Mouse (Mus musculus) cortical plate, adult 2 months (tissue): ENCODE results near the gene Mapk12. TPM values are rescaled to one million over a fixed set of nuclear protein-coding genes. Genes with fewer than 3 reads are reported as not detected.

Experiments used
- H3K27ac ChIP-seq: fragments of 200-500 bp; 2 replicates; pipeline ENCODE4 v1.5.1; 2012; ENCODE audit warnings: low read length, control low read depth, inconsistent platforms; ENCODE audit not compliant: insufficient read depth
- H3K4me1 ChIP-seq: fragments of 200-500 bp; 2 replicates; pipeline ENCODE4 v1.6.1; 2011; ENCODE audit warnings: low read length; ENCODE audit not compliant: control insufficient read depth, insufficient read depth
- H3K4me3 ChIP-seq: fragments of 200-500 bp; 2 replicates; pipeline ENCODE4 v1.5.1; 2011; ENCODE audit warnings: mild to moderate bottlenecking, low read length, control low read depth; ENCODE audit not compliant: insufficient read depth
- CTCF ChIP-seq: fragments of 200-500 bp; IDR thresholded peaks from 2 replicates; pipeline ENCODE4 v1.5.1; 2011; ENCODE audit warnings: mild to moderate bottlenecking, control low read depth, low read length; ENCODE audit not compliant: insufficient read depth; ENCODE audit errors: extremely low read depth
- POLR2A ChIP-seq: fragments of 200-500 bp; IDR thresholded peaks from 2 replicates; pipeline ENCODE4 v1.6.1; 2011; ENCODE audit warnings: mild to moderate bottlenecking, low read length, control low read depth; ENCODE audit not compliant: insufficient read depth; ENCODE audit errors: extremely low read depth
- polyA plus RNA-seq: library from polyadenylated mRNA; depleted of rRNA; stranded (reverse); fragments of >200 nt; gene quantifications from 2 replicates; pipeline ENCODE4 v1.2.3, GENCODE M21; 2012

The Mapk12 gene
- polyA plus RNA-seq, 1 experiment: 21.0 TPM

DNA sequence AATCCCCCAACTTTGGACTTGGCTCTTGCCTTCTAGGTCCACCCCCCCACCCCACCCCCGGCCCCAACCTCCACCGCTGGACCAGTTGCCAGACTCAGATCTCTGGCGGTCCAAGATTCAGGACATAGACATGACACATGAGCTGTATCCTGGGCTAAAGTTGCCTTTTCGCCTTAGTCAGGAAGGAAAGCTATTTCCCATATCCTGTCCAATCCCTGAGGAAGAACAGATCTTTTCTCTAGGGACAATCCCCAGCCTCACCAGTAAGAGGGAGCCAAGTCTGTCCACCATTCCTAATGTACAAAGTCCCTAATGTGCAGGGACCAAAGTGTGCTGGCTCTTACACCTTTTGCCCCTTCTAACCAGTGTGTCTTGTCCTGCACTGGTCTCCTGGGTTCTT lies 1.4 kb upstream of the Mapk12 start:
- no peak overlapping the region for H3K27ac ChIP-seq
- H3K4me3 ChIP-seq: no peak overlapping the region
- TF ChIP-seq POLR2A: no peak
- no peak for TF ChIP-seq CTCF
- H3K4me1 ChIP-seq: peaks cover 7% of the 10 kb centered on the region

DNA sequence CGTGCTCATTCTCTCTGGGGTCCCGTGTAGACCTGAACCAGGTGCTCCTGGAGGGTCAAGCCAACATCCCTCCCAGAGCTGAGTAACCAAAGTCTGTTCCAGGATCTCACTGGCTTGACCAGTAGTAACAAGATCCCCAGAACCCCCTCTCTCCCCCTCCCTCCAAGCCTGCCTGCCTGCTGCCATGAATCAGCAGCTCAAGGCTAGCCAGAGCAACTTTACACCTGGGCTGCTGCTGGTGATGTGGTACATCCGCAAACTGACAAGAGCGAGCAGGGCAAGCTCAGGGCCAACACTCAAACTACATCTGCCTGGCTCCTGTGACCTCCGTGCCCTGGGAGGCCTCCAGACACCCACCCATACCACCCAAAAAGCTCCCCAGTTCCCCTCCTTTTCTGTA lies 940 bp upstream of the Mapk12 start:
- Histone ChIP-seq H3K27ac (no peak overlapping the region), H3K4me1 (peaks cover 7% of the 10 kb centered on the region), H3K4me3 (no peak overlapping the region)
- no peak for TF ChIP-seq POLR2A
- TF ChIP-seq CTCF: no peak

DNA sequence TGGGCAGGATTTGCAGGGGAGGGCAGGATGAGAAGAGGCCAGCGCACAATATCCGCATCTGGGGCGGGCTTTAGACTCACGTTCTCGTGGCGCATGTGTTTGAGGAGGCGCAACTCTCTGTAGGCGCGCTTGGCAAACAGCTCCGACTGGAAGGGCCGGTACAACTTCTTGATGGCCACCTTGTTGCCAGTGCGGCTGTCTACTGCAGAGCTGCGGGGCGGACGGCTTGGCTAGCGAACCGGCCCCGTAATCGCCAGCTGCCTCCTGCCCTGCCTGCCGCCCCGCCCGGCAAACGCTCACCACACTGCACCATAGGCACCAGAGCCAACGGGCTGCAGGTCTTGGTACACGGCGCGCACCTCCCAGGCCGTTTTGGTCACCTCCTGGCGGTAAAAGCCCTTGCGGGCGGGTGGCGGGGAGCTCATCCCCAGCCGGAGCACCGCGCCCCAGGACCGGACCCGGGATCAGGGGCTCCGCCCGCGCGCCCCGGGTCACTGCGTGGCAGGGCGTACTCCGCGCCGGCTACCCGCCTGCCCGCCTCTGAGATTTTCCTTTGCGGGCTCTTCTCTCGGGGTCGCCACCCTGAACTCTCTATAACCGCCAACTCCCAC lies 350 bp downstream of the Mapk12 start:
- Histone ChIP-seq H3K4me1 (peaks cover 5% of the 10 kb centered on the region; the same call in 1 of the 2 replicates), H3K27ac (no peak overlapping the region), H3K4me3 (peak overlapping the region; percentile 15)
- TF ChIP-seq POLR2A: 0 out of 2 replicates have a peak, but pooled peaks have one; percentile 16
- TF ChIP-seq CTCF: no peak

DNA sequence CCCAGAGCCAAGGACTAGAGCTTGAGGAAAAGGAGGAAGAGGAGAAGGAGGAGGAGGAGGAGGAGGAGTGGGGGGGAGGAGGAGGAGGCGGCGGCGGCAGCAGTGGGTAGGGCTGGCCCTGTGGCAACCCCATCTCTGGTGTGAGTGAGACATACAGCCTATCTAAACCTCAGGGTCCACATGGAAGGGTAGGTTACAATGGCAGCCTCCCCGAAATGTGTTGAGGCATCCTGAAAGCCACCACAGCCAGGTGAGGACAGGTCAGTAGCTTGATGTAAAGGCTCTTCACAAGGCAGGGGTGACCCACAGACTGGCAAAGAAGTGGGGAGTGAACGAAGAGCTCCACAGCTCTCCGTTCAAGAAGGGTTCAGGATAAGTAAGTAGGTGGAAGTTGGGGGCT lies 2.0 kb downstream of the Mapk12 start:
- peaks cover 5% of the 10 kb centered on the region; the same call in 1 of the 2 replicates for H3K4me1 ChIP-seq
- no peak overlapping the region for H3K27ac ChIP-seq
- no peak overlapping the region for H3K4me3 ChIP-seq
- TF ChIP-seq CTCF (no peak), POLR2A (no peak)

DNA sequence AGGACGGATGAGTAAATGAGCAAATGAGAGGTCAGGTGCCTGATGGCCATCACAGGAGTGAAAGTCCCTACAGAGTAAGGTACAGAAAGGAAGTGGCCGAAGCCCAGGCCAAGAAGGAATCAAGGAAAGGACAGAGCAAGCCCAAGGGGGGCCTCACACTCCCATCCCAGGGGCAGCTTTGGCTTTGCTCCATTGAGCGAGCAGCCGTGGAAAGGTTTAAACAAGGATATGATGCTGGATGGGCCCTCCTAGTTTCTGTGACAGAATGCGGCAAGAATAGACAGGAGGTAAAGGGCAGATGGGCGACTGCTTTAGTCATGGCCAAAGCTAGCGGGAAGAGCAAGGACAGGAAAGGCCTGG lies 2.5 kb downstream of the Mapk12 start:
- Histone ChIP-seq H3K27ac (no peak overlapping the region), H3K4me1 (peaks cover 5% of the 10 kb centered on the region; the same call in 1 of the 2 replicates), H3K4me3 (no peak overlapping the region)
- TF ChIP-seq POLR2A (no peak), CTCF (no peak)

DNA sequence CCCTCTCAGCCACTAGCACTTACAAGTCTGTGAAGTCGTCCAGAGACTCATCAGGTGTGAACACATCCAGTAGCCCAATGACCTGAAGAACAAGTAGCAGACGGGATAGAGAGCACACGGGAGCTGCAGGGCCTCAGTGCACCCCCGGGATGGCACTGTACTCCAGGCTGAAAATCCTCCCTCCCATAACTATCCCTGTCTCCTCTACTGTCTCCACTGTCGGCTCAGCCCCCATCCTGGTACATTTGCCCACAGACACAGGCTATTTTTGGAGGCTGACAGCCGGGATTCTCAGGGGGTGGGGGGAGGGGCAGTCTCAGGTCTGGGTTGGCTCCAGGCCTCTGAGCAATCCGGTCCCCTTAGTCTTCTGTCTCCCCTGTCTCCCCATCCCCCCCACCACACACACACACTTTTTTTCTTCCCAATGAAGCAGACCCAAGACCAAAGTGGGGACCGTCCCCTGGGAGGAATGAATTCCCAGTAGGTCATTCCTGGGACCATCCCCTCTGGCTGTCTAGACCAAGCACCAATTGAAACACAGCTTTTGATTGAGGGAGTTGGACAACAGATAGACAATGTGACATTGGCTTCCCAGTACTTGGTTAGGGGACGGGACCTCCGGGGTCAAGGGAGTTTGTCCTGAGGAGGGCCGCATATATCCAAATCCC lies 3.0 kb downstream of the Mapk12 start:
- H3K4me1 ChIP-seq: peaks cover 5% of the 10 kb centered on the region; the same call in 1 of the 2 replicates
- H3K27ac ChIP-seq: no peak overlapping the region
- H3K4me3 ChIP-seq: no peak overlapping the region
- TF ChIP-seq CTCF (no peak), POLR2A (no peak)

DNA sequence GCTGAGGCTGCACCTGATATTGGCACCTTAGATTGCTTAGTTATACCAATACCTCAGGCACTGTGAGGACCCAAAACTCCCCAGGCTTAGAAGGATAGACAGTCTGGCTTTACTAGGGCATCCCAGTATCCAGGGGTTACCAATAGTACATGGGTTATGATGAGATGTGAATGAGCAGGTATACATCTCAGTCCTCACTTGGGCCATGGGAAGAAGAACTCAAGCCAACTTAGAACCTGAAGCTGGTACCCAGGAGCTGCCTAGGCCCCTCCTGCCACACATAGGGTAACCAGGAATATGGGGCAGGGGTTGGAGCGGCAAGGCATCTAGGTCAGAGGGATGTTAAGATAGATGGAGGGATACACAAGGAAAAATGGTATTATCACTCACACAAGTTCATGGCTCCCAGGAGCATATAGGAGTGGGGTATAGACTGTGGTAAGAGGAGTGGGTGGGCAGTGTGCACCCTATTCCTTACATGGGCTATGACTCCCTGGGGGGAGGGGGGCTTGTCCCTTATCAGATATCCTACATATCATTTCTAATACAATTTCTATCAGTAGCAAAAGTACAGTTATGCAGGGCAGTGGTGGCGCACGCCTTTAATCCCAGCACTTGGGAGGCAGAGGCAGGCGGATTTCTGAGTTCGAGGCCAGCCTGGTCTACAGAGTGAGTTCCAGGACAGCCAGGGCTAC lies 3.9 kb downstream of the Mapk12 start:
- H3K4me3 ChIP-seq: no peak overlapping the region
- no peak overlapping the region for H3K27ac ChIP-seq
- TF ChIP-seq POLR2A (no peak), CTCF (no peak)
- H3K4me1 ChIP-seq: peaks cover 5% of the 10 kb centered on the region; the same call in 1 of the 2 replicates

DNA sequence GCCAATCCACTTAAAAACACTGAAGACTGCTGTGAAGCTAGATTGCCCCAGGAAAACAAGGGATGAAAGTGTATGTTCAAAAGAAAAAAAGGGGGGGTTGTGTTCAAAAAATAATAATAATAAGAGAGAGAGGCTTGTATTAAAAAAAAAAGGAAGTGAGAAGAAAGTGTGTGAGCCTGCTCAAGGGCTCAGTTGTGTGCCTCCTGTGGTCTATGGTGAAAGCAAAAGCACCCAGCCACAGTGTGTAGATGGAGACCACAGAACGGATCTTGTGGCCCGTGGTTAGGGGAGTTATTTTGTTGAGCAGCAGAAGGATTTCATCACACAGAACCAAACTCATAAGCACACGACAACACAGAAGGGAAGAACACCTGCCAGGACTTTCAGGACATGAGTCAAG lies 9.2 kb downstream of the Mapk12 start:
- no peak for TF ChIP-seq CTCF
- TF ChIP-seq POLR2A: no peak
- Histone ChIP-seq H3K4me3 (no peak overlapping the region), H3K4me1 (peaks cover 3% of the 10 kb centered on the region; the same call in 1 of the 2 replicates), H3K27ac (no peak overlapping the region)

DNA sequence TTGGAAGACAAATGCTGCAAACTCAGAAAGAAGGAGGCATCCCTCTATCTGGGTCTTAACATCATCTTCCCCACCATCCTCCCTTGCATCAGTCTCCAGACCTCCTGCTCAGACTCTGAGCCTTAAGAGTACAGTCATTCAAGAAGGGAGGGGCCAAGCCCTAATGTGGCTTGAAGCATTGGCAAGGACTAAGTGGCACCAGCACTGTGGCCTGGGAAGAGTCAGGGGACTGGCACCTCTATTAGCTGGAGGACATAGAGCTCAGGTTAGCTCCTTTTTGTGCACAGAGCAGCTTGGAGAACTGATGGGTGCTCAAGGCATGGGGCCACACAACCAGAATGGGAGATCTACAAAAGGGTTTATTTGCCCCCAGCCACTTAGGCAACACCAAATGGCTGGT lies 10.3 kb downstream of the Mapk12 start:
- H3K4me1 ChIP-seq: peaks cover 3% of the 10 kb centered on the region; the same call in 1 of the 2 replicates
- H3K4me3 ChIP-seq: no peak overlapping the region
- no peak overlapping the region for H3K27ac ChIP-seq
- TF ChIP-seq CTCF (no peak), POLR2A (no peak)

DNA sequence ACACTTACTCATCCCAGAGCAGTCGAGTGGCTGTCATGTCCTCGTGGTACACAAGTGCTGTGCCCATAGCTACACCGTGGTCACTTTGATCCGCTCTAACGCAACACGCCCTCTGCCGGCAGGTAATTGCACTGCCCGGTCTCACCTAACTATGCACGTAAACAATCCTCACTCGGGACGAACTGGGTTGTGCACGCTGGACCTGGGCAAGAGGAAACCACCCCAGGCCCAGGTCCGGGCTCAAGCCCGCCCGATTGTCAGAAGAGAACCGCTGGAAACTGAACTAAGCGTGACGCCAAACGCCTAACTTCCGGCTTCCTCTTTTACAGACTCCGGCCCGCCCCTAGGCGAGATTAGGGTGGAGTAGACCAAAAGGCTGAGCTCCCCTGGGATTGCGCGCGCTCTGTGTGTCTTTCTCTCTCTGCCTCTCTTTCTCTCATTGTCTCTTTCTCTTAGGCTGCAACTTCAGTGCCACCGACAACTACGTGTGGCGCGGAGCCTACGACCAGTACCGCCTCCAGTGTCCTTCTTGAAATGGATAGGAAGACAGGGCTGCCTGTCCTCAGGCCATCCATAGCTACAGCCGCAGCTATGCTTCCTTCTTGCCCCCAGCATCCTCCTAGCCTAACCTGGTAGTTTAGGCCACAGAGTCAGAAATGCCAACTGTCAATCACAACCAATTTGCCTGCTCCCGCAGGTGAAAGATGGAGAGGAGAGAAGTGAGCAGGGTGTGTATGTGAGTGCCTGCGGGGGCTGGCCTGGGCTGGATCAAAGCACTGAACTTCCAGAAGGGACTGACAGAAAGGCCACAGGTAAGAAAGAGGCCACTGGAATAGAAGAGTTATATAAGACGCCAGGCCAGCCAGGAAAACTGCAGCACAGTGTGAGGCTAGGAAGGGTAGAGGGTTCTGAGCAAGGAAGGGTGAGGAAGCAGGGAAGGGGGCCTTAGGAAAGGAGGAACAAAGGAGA lies 11.8 kb downstream of the Mapk12 start, which contains the start of gene Hdac10:
Hdac10 (minus strand) TSS at position 319 of the 969 bp plus-strand sequence.
- TF ChIP-seq CTCF: peak; percentile 88
- peak; percentile 55; the same call in 1 of the 2 replicates for TF ChIP-seq POLR2A
- peak within 1 kb of the TSS; percentile 57 for H3K4me3 ChIP-seq
- peaks cover 3% of the 10 kb centered on the region; the same call in 1 of the 2 replicates for H3K4me1 ChIP-seq
- H3K27ac ChIP-seq: peak within 1 kb of the TSS; percentile 38
